Mouse (Mus musculus) bone marrow, adult 2 months (tissue): Measurements from ENCODE around the gene Rab3a.

Experiments used
- CTCF ChIP-seq: fragments of 200-500 bp; IDR thresholded peaks from 2 replicates; pipeline ENCODE4 v1.5.1; 2011; ENCODE audit warnings: low read length, control low read depth; ENCODE audit not compliant: control insufficient read depth, insufficient read depth
- POLR2A ChIP-seq: fragments of 200-500 bp; IDR thresholded peaks from 2 replicates; pipeline ENCODE4 v1.6.1; 2011; ENCODE audit warnings: low read depth, mild to moderate bottlenecking, control low read depth, low read length, borderline replicate concordance; ENCODE audit not compliant: control insufficient read depth

DNA sequence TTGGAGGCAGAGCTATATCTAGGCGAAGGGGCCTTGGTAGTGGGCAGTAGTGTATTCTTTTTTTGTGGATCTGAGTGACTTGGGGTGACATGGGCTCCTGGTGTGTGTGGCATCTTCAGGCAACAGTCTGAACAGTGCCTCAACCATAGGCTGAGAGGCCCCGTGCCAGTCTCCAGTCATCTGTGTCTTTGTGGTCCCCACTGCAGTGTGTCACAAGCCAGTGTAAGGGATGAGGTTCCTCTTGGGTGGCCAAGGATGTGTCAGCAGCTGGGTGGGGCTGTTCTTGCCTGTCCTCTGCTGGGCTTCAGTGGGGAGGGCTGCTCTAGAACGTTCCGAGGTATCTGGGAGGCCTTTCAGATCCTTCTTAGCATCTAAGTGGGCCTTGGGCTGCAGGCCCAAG lies 23.5 kb upstream of the Rab3a start:
- no peak for TF ChIP-seq POLR2A
- 0 out of 2 replicates have a peak, but pooled peaks have one; percentile 10 for TF ChIP-seq CTCF
